In the genomic region with DNA sequence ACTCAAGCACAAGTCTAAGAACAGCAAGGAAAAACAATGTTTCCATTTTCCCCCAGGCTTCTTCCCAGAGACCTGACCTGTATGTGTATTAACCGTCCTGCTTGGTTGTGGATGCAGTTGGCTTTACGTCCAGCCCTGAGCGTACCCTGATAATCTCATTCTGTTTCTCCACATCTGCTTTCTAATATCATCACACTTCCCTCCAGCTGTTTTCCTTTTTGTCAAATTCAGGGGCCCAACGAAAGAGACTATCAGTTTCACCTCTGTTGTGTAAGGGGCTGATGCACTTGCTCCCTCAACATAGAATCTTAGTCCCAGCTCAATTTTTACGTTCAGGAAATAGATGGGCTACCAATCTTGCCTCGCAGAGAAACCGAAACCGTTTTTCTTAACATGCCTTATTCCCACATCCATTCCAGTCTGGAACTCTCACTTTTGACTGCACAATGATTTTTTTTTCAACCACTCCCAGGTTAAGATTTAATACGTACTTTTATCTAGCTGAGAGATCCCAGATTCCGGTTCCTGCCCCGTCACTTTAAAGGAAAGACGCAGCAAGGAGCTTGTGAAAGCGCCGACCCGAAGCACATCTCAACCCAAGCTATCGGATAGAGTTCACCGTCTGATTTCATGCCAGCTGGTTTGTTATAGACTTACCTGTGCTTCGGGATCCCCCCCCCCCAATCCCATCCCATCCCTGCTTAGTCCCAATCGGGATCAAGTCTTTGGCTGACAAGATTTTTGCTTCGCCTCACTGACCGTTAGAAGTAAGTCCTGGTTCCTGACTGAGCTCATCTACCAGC, we compare ENCODE assay signal across 8 mouse cellular contexts. TPM values are rescaled to one million over a fixed set of nuclear protein-coding genes. Genes with fewer than 3 reads are reported as not detected.
DNase-seq lines count a peak whose midpoint lies in the region; ATAC-seq and TF ChIP-seq lines count a peak whose summit lies in the region.

No protein-coding gene starts in this region.

- no peak for DNase-seq in heart, postnatal 25 days (ENCODE audit: low spot score)
- no peak for DNase-seq in forebrain, embryonic 11.5 days (ENCODE audit: low spot score)
- peak; percentile 29 for DNase-seq in stomach, postnatal 0 days (ENCODE audit: low spot score)
- no peak for DNase-seq in layer of hippocampus, adult 9-10 months (ENCODE audit: low spot score)
- DNase-seq in embryo, embryonic 9.5 days (ENCODE audit: extremely low spot score), result no peak

- H3K27ac ChIP-seq in heart, embryonic 12.5 days (ENCODE audit: poor library complexity, severe bottlenecking), result 0 out of 2 replicates have a peak overlapping the region, but pooled peaks have one; percentile 76
- H3K27ac ChIP-seq in ES-Bruce4 (ENCODE audit: insufficient read depth, low read length), result no peak overlapping the region
- H3K27ac ChIP-seq in forebrain, embryonic 11.5 days (ENCODE audit: low read depth, low read length), result no peak overlapping the region
- H3K27ac ChIP-seq in liver, embryonic 12.5 days, result peak overlapping the region; percentile 91
- peak overlapping the region; percentile 91 for H3K27ac ChIP-seq in stomach, postnatal 0 days (replicated peaks)

- no peak for TF ChIP-seq CTCF in ES-Bruce4 (IDR thresholded peaks at IDR 0.05; ENCODE audit: low read depth, low read length)
- no peak for TF ChIP-seq CTCF in stomach, postnatal 0 days (IDR thresholded peaks at IDR 0.05; ENCODE audit: low read depth)

- H3K9me3 ChIP-seq in heart, embryonic 12.5 days (replicated peaks), result no peaks in the 10 kb centered on the region
- no peaks in the 10 kb centered on the region for H3K9me3 ChIP-seq in ES-Bruce4 (replicated peaks; ENCODE audit: control insufficient read depth, insufficient read depth, low read length, poor library complexity, severe bottlenecking)
- no peaks in the 10 kb centered on the region for H3K9me3 ChIP-seq in forebrain, embryonic 11.5 days (ENCODE audit: control insufficient read depth, low read length)
- H3K9me3 ChIP-seq in liver, embryonic 12.5 days (replicated peaks), result no peaks in the 10 kb centered on the region
- no peaks in the 10 kb centered on the region for H3K9me3 ChIP-seq in stomach, postnatal 0 days (ENCODE audit: control insufficient read depth, low read length)

- intact Hi-C loops in heart, postnatal 25 days (cut with DNase I), result no loop called here

- peak overlapping the region; percentile 81 for H3K4me2 ChIP-seq in heart, embryonic 12.5 days
- H3K4me2 ChIP-seq in forebrain, embryonic 11.5 days (ENCODE audit: low read depth, low read length, severe bottlenecking), result peak overlapping the region; percentile 60
- peak overlapping the region; percentile 93 for H3K4me2 ChIP-seq in liver, embryonic 12.5 days
- H3K4me2 ChIP-seq in stomach, postnatal 0 days (replicated peaks; ENCODE audit: low read depth), result peak overlapping the region; percentile 76

- no peak for ATAC-seq in heart, embryonic 12.5 days (ENCODE audit: insufficient number of reproducible peaks, low FRiP score)
- ATAC-seq in forebrain, embryonic 11.5 days (replicated peaks; ENCODE audit: low FRiP score), result no peak
- no peak for ATAC-seq in liver, embryonic 12.5 days
- ATAC-seq in stomach, postnatal 0 days (ENCODE audit: low FRiP score, low TSS enrichment), result no peak

- no peaks in the 10 kb centered on the region for H3K36me3 ChIP-seq in heart, embryonic 12.5 days
- no peaks in the 10 kb centered on the region for H3K36me3 ChIP-seq in ES-Bruce4 (ENCODE audit: control insufficient read depth, insufficient read depth, low read length, poor library complexity, severe bottlenecking)
- H3K36me3 ChIP-seq in forebrain, embryonic 11.5 days (ENCODE audit: control insufficient read depth, insufficient read depth, low read length), result no peaks in the 10 kb centered on the region
- H3K36me3 ChIP-seq in liver, embryonic 12.5 days, result peaks cover 6% of the 10 kb centered on the region; the same call in 1 of the 2 replicates
- H3K36me3 ChIP-seq in stomach, postnatal 0 days (ENCODE audit: control insufficient read depth, insufficient read depth, low read length), result no peaks in the 10 kb centered on the region

- H3K4me1 ChIP-seq in heart, embryonic 12.5 days (replicated peaks), result peaks cover 21% of the 10 kb centered on the region
- peaks cover 4% of the 10 kb centered on the region for H3K4me1 ChIP-seq in ES-Bruce4 (ENCODE audit: control insufficient read depth, insufficient read depth, low read length)
- peaks cover 8% of the 10 kb centered on the region; the same call in 1 of the 2 replicates for H3K4me1 ChIP-seq in forebrain, embryonic 11.5 days (replicated peaks; ENCODE audit: control insufficient read depth, insufficient read depth, low read length)
- peaks cover 48% of the 10 kb centered on the region for H3K4me1 ChIP-seq in liver, embryonic 12.5 days
- 0 out of 2 replicates have a peak, but pooled peaks cover 2% of the 10 kb centered on the region for H3K4me1 ChIP-seq in stomach, postnatal 0 days (replicated peaks; ENCODE audit: control insufficient read depth, insufficient read depth)

- peak overlapping the region; percentile 96 for H3K4me3 ChIP-seq in heart, embryonic 12.5 days
- H3K4me3 ChIP-seq in ES-Bruce4 (ENCODE audit: low read depth, low read length), result peak overlapping the region; percentile 89
- peak overlapping the region; percentile 79 for H3K4me3 ChIP-seq in forebrain, embryonic 11.5 days (ENCODE audit: low read depth, low read length)
- peak overlapping the region; percentile 96 for H3K4me3 ChIP-seq in liver, embryonic 12.5 days
- peak overlapping the region; percentile 91 for H3K4me3 ChIP-seq in stomach, postnatal 0 days (ENCODE audit: low read depth, low read length)

- peak overlapping the region; percentile 85 for H3K9ac ChIP-seq in heart, embryonic 12.5 days
- peak overlapping the region; percentile 86 for H3K9ac ChIP-seq in ES-Bruce4 (ENCODE audit: low read depth, poor library complexity, severe bottlenecking)
- peak overlapping the region; percentile 85 for H3K9ac ChIP-seq in forebrain, embryonic 11.5 days (ENCODE audit: low read length)
- H3K9ac ChIP-seq in liver, embryonic 12.5 days, result peak overlapping the region; percentile 96
- H3K9ac ChIP-seq in stomach, postnatal 0 days (ENCODE audit: low read length), result peak overlapping the region; percentile 96

- no peaks in the 10 kb centered on the region; the same call in 1 of the 2 replicates for H3K27me3 ChIP-seq in heart, embryonic 12.5 days (replicated peaks)
- H3K27me3 ChIP-seq in ES-Bruce4 (ENCODE audit: control insufficient read depth, insufficient read depth, low read length, poor library complexity, severe bottlenecking), result no peaks in the 10 kb centered on the region
- H3K27me3 ChIP-seq in forebrain, embryonic 11.5 days (ENCODE audit: control insufficient read depth, insufficient read depth, low read length), result no peaks in the 10 kb centered on the region; the same call in 1 of the 2 replicates
- no peaks in the 10 kb centered on the region for H3K27me3 ChIP-seq in liver, embryonic 12.5 days (replicated peaks)
- no peaks in the 10 kb centered on the region for H3K27me3 ChIP-seq in stomach, postnatal 0 days (ENCODE audit: control insufficient read depth, insufficient read depth, low read length)

- WGBS in heart, embryonic 12.5 days, result 8% methylated on average over 21 of the region's 21 CpGs
- 15% methylated on average over 21 of the region's 21 CpGs for WGBS in forebrain, embryonic 11.5 days
- WGBS in liver, embryonic 12.5 days (ENCODE audit: insufficient replicate concordance), result 3% methylated on average over 21 of the region's 21 CpGs
- WGBS in stomach, postnatal 0 days, result 5% methylated on average over 21 of the region's 21 CpGs

- no peak for TF ChIP-seq POLR2A in ES-Bruce4 (IDR thresholded peaks at IDR 0.05; ENCODE audit: insufficient read depth, low read length)

- TF ChIP-seq EP300 in ES-Bruce4 (IDR thresholded peaks at IDR 0.05; ENCODE audit: insufficient read depth, low read depth, low read length), result no peak
- no peak for TF ChIP-seq EP300 in stomach, postnatal 0 days (optimal IDR thresholded peaks at IDR 0.05)

RNA-seq across cellular contexts. Expression of a gene that starts 1.0 kb away (rescaled TPM):
- polyA plus RNA-seq in heart, embryonic 12.5 days (2016; fragmentation: Nextera tagmentation; extraction: Ambion mirVana), result 11.1 and 12.6 TPM in 2 replicates
- total RNA-seq in heart, postnatal 25 days (2021), result 10 to 100 TPM; 19.3 to 21.6 TPM
- polyA plus RNA-seq in ES-Bruce4 (2011; ENCODE audit: insufficient read depth, insufficient read length, low read depth, missing spikeins), result 31.2 and 38.0 TPM in 2 replicates
- 12.1 and 12.6 TPM in 2 replicates for polyA plus RNA-seq in forebrain, embryonic 11.5 days (2014; fragmentation: Nextera tagmentation; extraction: Ambion mirVana)
- 11.6 and 13.4 TPM in 2 replicates for polyA plus RNA-seq in liver, embryonic 12.5 days (2016; fragmentation: Nextera tagmentation; extraction: Ambion mirVana)
- 9.6 and 11.4 TPM in 2 replicates for polyA plus RNA-seq in stomach, postnatal 0 days (2015; fragmentation: Nextera tagmentation; extraction: Ambion mirVana)

RNA-seq across cellular contexts. Expression of a gene that starts 15.8 kb away (rescaled TPM):
- polyA plus RNA-seq in heart, embryonic 12.5 days (2016; fragmentation: Nextera tagmentation; extraction: Ambion mirVana), result 6.6 and 8.0 TPM in 2 replicates
- total RNA-seq in heart, postnatal 25 days (2021), result 1 to 10 TPM; 2.7 to 3.1 TPM
- polyA plus RNA-seq in ES-Bruce4 (2011; ENCODE audit: insufficient read depth, insufficient read length, low read depth, missing spikeins), result 6.5 and 8.8 TPM in 2 replicates
- 10.7 and 11.8 TPM in 2 replicates for polyA plus RNA-seq in forebrain, embryonic 11.5 days (2014; fragmentation: Nextera tagmentation; extraction: Ambion mirVana)
- polyA plus RNA-seq in liver, embryonic 12.5 days (2016; fragmentation: Nextera tagmentation; extraction: Ambion mirVana), result 4.1 and 4.9 TPM in 2 replicates
- polyA plus RNA-seq in stomach, postnatal 0 days (2015; fragmentation: Nextera tagmentation; extraction: Ambion mirVana), result 7.4 and 8.1 TPM in 2 replicates

Comparison
In these comparisons a context has a peak if more than half of its experiments do, and no peak if none do; other contexts are left out.
1. H3K27ac ChIP-seq: peak in heart, embryonic 12.5 days (single experiment), liver, embryonic 12.5 days (single experiment) and stomach, postnatal 0 days (single experiment); none in ES-Bruce4 (single experiment) and forebrain, embryonic 11.5 days (single experiment).
2. Peak in every context shown above with its lines, with median percentiles within 50 percentile points of each other: H3K4me2 ChIP-seq, H3K4me3 ChIP-seq and H3K9ac ChIP-seq.